18 mouse cellular contexts compared by ENCODE assay signal in genomic region chr7:69074780-69075179, GRCm38 (mm10).
DNase-seq lines count a peak whose midpoint lies in the region; ATAC-seq and TF ChIP-seq lines count a peak whose summit lies in the region.
"Had no signal": no experiment of that assay in that cellular context is flagged by ENCODE, and none has a peak within 500 bp of the region (broad histone marks: within the 10 kb centered on the region; RNA-seq: fewer than 3 reads in every experiment).

No protein-coding gene starts in this region.

- WGBS in liver, adult 2 months: 74% methylated on average over 7 of the region's 7 CpGs
- 63% methylated on average over 7 of the region's 7 CpGs for WGBS in liver, embryonic 14.5 days (ENCODE audit: insufficient replicate concordance)
- WGBS in liver, embryonic 12.5 days (ENCODE audit: insufficient replicate concordance): 62% methylated on average over 7 of the region's 7 CpGs
- WGBS in liver, embryonic 16.5 days (ENCODE audit: insufficient replicate concordance): 67% methylated on average over 7 of the region's 7 CpGs

- TF ChIP-seq CTCF in liver, adult 2 months (IDR thresholded peaks at IDR 0.05; ENCODE audit: low read depth, low read length): no peak
- no peak for TF ChIP-seq CTCF in liver, embryonic 14.5 days (IDR thresholded peaks at IDR 0.05; ENCODE audit: low read depth)

- no peak overlapping the region for H3K27ac ChIP-seq in liver, adult 2 months (replicated peaks; ENCODE audit: insufficient read depth, low read depth, low read length)
- no peak overlapping the region for H3K27ac ChIP-seq in liver, embryonic 14.5 days
- H3K27ac ChIP-seq in liver, embryonic 12.5 days: no peak overlapping the region
- no peak overlapping the region for H3K27ac ChIP-seq in liver, embryonic 16.5 days (ENCODE audit: low read length)
- H3K27ac ChIP-seq: embryonic facial prominence, embryonic 10.5 days; embryonic facial prominence, embryonic 12.5 days; forebrain, embryonic 13.5 days; forebrain, embryonic 15.5 days had no signal

- peaks cover 3% of the 10 kb centered on the region; the same call in 1 of the 2 replicates for H3K4me1 ChIP-seq in liver, adult 2 months (ENCODE audit: control insufficient read depth, insufficient read depth, low read length)
- no peaks in the 10 kb centered on the region for H3K4me1 ChIP-seq in liver, embryonic 14.5 days (replicated peaks; ENCODE audit: control insufficient read depth in 2 of 2, insufficient read depth in 2 of 2, low read length in 1 of 2)
- H3K4me1 ChIP-seq in liver, embryonic 12.5 days: no peaks in the 10 kb centered on the region
- no peaks in the 10 kb centered on the region for H3K4me1 ChIP-seq in liver, embryonic 16.5 days (ENCODE audit: control insufficient read depth, low read depth, low read length)
- H3K4me1 ChIP-seq: embryonic facial prominence, embryonic 10.5 days; embryonic facial prominence, embryonic 12.5 days; forebrain, embryonic 13.5 days; forebrain, embryonic 15.5 days had no signal

- no peak for TF ChIP-seq EP300 in liver, embryonic 14.5 days (IDR thresholded peaks at IDR 0.05; ENCODE audit: low read depth)

- H3K36me3 ChIP-seq in liver, adult 2 months (ENCODE audit: control insufficient read depth, insufficient read depth, low read length): no peaks in the 10 kb centered on the region
- H3K36me3 ChIP-seq in liver, embryonic 14.5 days (replicated peaks; ENCODE audit: control insufficient read depth, insufficient read depth, low read depth): no peaks in the 10 kb centered on the region
- no peaks in the 10 kb centered on the region for H3K36me3 ChIP-seq in liver, embryonic 12.5 days
- H3K36me3 ChIP-seq in liver, embryonic 16.5 days (ENCODE audit: control insufficient read depth, insufficient read depth): no peaks in the 10 kb centered on the region
- H3K36me3 ChIP-seq: embryonic facial prominence, embryonic 10.5 days; embryonic facial prominence, embryonic 12.5 days; forebrain, embryonic 15.5 days had no signal

- peak; percentile 31; the same call in 1 of the 2 replicates for ATAC-seq in liver, embryonic 14.5 days (ENCODE audit: insufficient read depth)
- ATAC-seq in liver, embryonic 12.5 days: no peak
- peak; percentile 37; the same call in 1 of the 2 replicates for ATAC-seq in liver, embryonic 16.5 days (ENCODE audit: low read depth)
- no peak for ATAC-seq in cerebellum, adult (ENCODE audit: insufficient number of reproducible peaks, low FRiP score, low TSS enrichment)
- ATAC-seq: forebrain, embryonic 13.5 days; forebrain, embryonic 15.5 days had no signal

- no peaks in the 10 kb centered on the region for H3K27me3 ChIP-seq in liver, adult 2 months (ENCODE audit: control insufficient read depth, insufficient read depth, low read length)
- no peaks in the 10 kb centered on the region for H3K27me3 ChIP-seq in liver, embryonic 14.5 days (ENCODE audit: control insufficient read depth, insufficient read depth, low read length)
- H3K27me3 ChIP-seq in liver, embryonic 12.5 days (replicated peaks): no peaks in the 10 kb centered on the region
- no peaks in the 10 kb centered on the region for H3K27me3 ChIP-seq in liver, embryonic 16.5 days (ENCODE audit: control insufficient read depth, insufficient read depth, low read depth, low read length)
- H3K27me3 ChIP-seq: embryonic facial prominence, embryonic 12.5 days; forebrain, embryonic 13.5 days; forebrain, embryonic 15.5 days had no signal

- no peak overlapping the region for H3K4me2 ChIP-seq in liver, embryonic 14.5 days (ENCODE audit: low read depth)
- no peak overlapping the region for H3K4me2 ChIP-seq in liver, embryonic 12.5 days
- no peak overlapping the region for H3K4me2 ChIP-seq in liver, embryonic 16.5 days (ENCODE audit: low read depth, low read length)
- H3K4me2 ChIP-seq: embryonic facial prominence, embryonic 12.5 days; forebrain, embryonic 13.5 days; forebrain, embryonic 15.5 days had no signal

- DNase-seq in liver, adult 2 months (ENCODE audit: extremely low read depth, low read depth, low spot score): peak; percentile 22
- DNase-seq in liver: no peak
- no peak for DNase-seq in liver, embryonic 14.5 days (ENCODE audit: low read depth in 3 of 3, low spot score in 3 of 3)
- DNase-seq: adrenal gland, adult 2 months; adrenal gland, postnatal 10 days; adrenal gland, postnatal 25 days; cerebellum, adult 11-12 months; cerebellum, adult 2 months; cerebellum, adult 9-10 months; cerebellum, postnatal 10 days; cerebellum, postnatal 25 days had no signal

- no peaks in the 10 kb centered on the region for H3K79me2 ChIP-seq in liver, adult 2 months (ENCODE audit: control insufficient read depth, insufficient read depth, low read length)

- H3K9me3 ChIP-seq in liver, embryonic 14.5 days (ENCODE audit: control insufficient read depth, low read length): no peaks in the 10 kb centered on the region
- no peaks in the 10 kb centered on the region for H3K9me3 ChIP-seq in liver, embryonic 12.5 days (replicated peaks)
- H3K9me3 ChIP-seq in liver, embryonic 16.5 days (replicated peaks; ENCODE audit: control insufficient read depth, low read length): no peaks in the 10 kb centered on the region
- H3K9me3 ChIP-seq: embryonic facial prominence, embryonic 10.5 days; embryonic facial prominence, embryonic 12.5 days; forebrain, embryonic 15.5 days had no signal

- TF ChIP-seq POLR2A in liver, adult 2 months (IDR thresholded peaks at IDR 0.05; ENCODE audit: extremely low read depth, insufficient read depth, low read length): no peak

- H3K4me3 ChIP-seq in liver, adult 2 months (ENCODE audit: insufficient read depth, low read depth, low read length): no peak overlapping the region
- H3K4me3 ChIP-seq in liver, embryonic 14.5 days (ENCODE audit: insufficient read depth in 1 of 2, low read depth in 2 of 2, low read length in 2 of 2): no peak overlapping the region
- H3K4me3 ChIP-seq in liver, embryonic 12.5 days: no peak overlapping the region
- H3K4me3 ChIP-seq in liver, embryonic 16.5 days (ENCODE audit: low read depth, low read length): no peak overlapping the region
- H3K4me3 ChIP-seq: embryonic facial prominence, embryonic 10.5 days; embryonic facial prominence, embryonic 12.5 days; forebrain, embryonic 13.5 days; forebrain, embryonic 15.5 days had no signal

- no peak overlapping the region for H3K9ac ChIP-seq in liver, adult 2 months (ENCODE audit: low read depth, low read length)
- no peak overlapping the region for H3K9ac ChIP-seq in liver, embryonic 14.5 days (replicated peaks)
- H3K9ac ChIP-seq in liver, embryonic 12.5 days: no peak overlapping the region
- H3K9ac ChIP-seq in liver, embryonic 16.5 days (ENCODE audit: low read depth, low read length): no peak overlapping the region
- H3K9ac ChIP-seq: embryonic facial prominence, embryonic 12.5 days; forebrain, embryonic 13.5 days; forebrain, embryonic 15.5 days had no signal

Comparison
In these comparisons a context has a peak if more than half of its experiments do, and no peak if none do; other contexts are left out.
1. ATAC-seq: peak in liver, embryonic 14.5 days (single experiment) and liver, embryonic 16.5 days (single experiment); none in liver, embryonic 12.5 days (single experiment) and cerebellum, adult (single experiment).